Mouse (Mus musculus) gastrocnemius, adult 8-10 months (tissue): ENCODE data around the gene Casz1. TPM values are rescaled to one million over a fixed set of nuclear protein-coding genes. Genes with fewer than 3 reads are reported as not detected.

ENCODE experiments used
- DNase-seq, 2 experiments: peaks; one replicate each; pipeline ENCODE4 v3.0.0; 2022; ENCODE audit warnings: low spot score in 2 of 2
- total RNA-seq, 4 experiments: library from RNA; stranded (reverse); gene quantifications; 2 replicates each; pipeline ENCODE4 v1.2.4; 2022

Casz1 gene
- total RNA-seq, 4 experiments from 2014 or later, result 36.6 to 45.1 (median 43.9) TPM

- no peak for DNase-seq
These were observed 124.1 kb downstream of the Casz1 start for GRCm38 (mm10) chr4:148928316-148928715.

DNA sequence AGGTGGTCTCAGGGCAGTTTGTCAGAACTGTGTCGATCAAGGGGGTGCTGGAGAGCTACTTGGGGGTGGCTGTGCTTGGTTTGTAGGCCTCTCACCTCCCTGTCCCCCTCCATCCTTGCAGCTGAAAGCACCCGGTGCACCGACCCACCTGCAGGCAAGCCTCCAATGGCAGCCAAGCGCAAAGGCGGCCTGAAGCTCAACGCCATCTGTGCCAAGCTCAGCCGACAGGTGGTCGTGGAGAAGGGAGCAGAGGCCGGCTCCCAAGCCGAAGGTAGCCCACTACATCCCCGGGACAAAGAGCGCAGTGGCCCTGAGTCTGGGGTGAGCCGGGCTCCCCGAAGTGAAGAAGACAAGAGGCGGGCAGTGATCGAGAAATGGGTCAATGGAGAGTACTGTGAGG is 124.6 kb downstream of the Casz1 start:
- DNase-seq, result no peak

DNA sequence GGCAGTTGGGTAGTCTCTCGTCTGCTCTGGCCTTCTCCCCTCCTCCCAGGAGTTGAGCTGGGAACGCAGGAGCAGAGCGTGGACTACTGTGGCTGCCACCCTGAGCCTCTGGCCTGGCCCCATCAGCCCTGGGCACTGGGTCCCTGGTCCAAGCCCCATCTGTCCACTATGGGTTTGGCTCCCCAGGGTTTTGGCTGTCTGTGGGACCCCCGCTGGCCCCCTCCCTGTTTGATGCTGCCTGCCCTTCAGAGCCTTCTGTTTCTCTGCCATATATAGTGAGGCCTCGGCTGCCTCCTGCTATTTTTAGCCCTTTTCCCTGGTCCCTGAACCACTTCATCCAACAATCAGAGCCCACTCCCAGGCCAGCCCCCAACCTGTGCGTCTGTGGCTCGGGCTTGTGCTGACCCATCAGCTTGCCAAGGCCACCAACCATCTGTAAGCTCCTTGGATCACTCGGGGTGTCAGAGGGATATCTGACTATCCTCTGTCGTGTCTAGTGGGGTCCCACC is 126.5 kb downstream of the Casz1 start:
- DNase-seq, result no peak

DNA sequence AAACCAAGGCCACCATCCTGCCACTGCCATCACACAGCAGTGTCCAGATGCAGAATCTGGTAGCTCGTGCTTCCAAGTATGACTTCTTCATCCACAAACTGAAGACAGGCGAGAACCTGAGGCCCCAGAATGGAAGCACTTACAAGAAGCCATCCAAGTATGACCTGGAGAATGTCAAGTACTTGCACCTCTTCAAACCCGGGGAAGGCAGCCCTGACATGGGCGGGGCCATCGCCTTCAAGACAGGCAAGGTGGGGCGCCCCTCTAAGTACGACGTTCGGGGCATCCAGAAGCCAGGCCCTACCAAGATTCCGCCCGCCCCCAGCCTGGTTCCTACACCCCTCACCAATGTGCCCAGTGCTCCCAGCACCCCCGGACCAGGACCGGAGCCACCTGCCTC is 128.9 kb downstream of the Casz1 start:
- DNase-seq, result no peak

GRCm38 (mm10) chr4:148935211-148935610 is 131.0 kb downstream of the Casz1 start:
- DNase-seq, result no peak

- no peak for DNase-seq
These were observed 131.9 kb downstream of the Casz1 start for GRCm38 (mm10) chr4:148936111-148936510.

- peak; percentile 83 to 85 for DNase-seq
These were observed 132.5 kb downstream of the Casz1 start for GRCm38 (mm10) chr4:148936727-148937126.

DNA sequence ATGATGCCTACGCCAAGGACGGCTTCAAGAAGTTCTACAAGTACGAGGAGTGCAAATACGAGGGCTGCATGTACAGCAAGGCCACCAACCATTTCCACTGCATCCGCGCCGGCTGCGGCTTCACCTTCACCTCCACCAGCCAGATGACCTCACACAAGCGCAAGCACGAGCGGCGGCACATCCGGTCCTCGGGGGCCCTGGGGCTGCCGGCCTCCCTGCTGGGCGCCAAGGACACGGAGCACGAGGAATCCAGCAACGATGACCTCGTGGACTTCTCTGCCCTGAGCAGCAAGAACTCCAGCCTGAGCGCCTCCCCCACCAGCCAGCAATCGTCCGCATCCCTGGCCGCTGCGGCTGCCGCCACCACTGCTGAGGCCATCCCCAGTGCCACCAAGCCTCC is 134.3 kb downstream of the Casz1 start:
- DNase-seq, result no peak

- no peak for DNase-seq
These were observed 136.5 kb downstream of the Casz1 start for GRCm38 (mm10) chr4:148940674-148941211.

DNA sequence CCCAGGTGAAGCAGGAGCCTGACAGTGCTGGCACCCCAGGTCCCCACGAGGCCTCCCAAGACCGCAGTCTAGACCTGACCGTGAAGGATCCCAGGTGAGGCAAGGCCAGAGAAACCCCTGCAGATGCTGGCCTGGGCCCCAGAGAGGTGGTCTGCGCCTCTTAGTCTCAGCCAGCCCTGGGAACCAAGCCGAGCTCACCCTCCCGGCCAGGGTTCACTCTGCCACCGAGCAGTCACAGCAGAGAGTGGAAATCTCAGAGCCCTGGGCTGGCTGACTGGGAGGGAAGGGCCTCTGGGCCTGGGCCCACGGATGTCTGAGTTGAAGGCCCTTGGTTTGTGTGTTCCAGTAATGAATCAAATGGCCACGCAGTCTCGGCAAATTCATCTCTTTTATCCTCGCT is 137.1 kb downstream of the Casz1 start:
- DNase-seq, result no peak

- no peak for DNase-seq
These were observed 138.9 kb downstream of the Casz1 start for GRCm38 (mm10) chr4:148943099-148943498.

DNA sequence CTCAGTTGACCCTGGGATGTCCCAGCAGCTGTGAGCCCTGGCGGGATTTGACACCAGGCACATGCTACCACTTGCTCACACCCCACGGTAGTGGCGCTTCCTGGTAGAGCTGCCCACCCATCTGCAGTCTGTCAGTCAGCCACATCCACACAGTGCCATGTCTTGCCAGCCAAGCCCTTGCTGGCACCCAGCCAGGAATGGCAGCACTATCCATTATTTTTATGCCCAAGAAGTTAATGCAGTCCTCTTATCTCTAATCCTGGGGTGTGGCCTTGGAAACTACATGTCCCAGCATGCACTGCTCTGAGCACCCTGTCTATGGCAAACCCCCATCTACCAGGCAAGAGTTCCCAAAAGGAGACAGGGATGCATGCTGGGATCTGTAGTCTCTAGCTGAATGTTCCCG is 141.2 kb downstream of the Casz1 start:
- DNase-seq, result no peak

DNA sequence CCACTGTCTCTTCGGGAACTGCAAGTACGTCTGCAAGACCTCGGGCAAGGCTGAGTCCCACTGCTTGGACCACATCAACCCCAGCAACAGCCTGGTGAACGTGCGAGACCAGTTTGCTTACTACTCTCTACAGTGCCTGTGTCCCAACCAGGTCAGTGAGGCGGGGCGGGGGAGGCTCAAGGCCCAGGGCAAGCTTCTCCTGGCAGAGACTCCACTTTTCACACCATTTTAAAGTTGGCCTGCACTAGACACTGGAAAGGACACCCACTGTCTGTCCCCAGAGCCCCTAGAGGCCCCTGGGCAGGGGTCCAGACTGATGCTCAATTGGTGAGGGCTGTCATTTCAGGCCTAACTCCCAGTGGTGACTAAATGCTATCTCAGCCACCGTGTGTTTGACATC is 141.8 kb downstream of the Casz1 start:
- peak; percentile 38 to 53 for DNase-seq

DNA sequence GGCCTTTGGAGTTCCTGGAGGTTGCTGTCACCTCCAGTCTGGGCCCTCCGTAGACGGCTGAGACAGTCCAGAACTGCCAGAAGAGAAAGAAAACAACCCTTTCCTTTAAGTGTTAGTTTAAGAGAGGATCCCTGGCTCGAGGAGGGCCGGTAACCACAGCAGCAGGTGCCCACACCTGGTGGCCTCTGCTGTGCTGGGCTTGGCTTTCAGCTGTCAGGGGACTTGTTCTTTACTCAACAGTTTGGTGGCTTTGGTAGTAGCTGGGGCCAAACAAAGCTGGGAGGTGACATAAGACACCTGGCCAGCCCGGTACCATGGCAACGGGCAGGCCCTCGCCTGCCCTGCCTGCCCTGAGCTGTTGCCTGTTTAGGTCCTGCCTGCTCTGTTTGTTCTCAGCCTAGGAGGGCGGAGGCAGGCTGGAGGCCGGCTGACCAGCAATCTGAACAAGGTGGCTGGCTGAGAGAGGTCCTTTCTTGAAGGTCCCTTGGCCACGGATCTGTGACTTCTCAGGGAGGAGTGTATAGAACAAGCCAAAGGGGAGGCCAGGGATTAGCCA is 143.7 kb downstream of the Casz1 start:
- DNase-seq, result no peak

DNA sequence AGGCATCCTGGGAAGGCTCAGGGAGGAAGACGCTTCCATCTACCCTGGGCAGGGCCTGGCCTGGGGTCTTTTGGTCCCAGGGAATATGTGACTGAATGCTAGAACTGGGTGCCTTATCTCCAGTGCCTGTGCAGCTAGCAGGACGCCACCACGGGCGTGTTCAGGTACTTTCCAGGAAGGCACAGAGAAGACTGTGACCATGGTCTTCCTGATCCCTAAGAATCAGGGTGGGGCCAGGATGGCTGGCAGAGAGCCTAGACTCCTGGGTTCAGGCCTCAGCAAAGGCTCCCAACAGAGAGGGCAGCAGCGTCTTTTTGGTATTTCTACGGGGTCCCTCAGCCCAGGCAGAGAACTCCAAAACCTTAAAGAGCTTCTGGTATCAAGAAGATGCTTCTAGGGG is 146.3 kb downstream of the Casz1 start:
- no peak for DNase-seq

DNA sequence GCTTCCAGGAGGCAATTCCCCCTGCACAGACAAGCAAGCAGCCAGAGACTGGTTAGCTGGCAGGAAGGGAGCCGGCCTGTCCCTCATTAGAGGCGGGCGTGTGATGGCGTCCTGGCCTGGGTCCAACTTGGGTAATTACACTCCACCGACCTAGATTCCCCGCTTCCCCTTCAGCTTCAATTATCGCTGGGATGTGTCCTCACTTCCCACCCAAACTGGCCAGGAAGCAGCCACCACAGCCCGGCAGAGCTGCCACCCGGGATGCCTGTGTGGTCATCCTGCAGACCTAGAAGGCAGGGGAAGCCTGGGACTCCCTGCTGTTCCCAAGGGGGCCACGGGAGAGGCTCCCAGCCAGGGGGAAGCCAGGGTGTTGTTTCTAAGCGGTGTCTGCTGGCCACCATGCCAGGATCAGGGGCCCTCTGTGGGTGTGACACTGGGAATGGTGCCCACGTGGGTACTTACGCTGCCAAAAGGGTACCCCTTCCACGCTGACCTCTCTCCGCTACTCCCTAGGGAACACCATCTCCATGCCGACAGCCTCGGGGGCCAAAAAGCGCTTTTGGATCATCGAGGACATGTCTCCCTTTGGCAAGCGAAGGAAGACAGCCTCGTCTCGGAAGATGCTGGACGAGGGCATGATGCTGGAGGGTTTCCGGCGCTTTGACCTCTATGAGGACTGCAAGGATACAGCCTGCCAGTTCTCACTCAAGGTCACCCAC is 146.9 kb downstream of the Casz1 start:
- DNase-seq, result peak; percentile 50 to 53

- no peak for DNase-seq
These were observed 147.6 kb downstream of the Casz1 start for GRCm38 (mm10) chr4:148951821-148952291.

DNA sequence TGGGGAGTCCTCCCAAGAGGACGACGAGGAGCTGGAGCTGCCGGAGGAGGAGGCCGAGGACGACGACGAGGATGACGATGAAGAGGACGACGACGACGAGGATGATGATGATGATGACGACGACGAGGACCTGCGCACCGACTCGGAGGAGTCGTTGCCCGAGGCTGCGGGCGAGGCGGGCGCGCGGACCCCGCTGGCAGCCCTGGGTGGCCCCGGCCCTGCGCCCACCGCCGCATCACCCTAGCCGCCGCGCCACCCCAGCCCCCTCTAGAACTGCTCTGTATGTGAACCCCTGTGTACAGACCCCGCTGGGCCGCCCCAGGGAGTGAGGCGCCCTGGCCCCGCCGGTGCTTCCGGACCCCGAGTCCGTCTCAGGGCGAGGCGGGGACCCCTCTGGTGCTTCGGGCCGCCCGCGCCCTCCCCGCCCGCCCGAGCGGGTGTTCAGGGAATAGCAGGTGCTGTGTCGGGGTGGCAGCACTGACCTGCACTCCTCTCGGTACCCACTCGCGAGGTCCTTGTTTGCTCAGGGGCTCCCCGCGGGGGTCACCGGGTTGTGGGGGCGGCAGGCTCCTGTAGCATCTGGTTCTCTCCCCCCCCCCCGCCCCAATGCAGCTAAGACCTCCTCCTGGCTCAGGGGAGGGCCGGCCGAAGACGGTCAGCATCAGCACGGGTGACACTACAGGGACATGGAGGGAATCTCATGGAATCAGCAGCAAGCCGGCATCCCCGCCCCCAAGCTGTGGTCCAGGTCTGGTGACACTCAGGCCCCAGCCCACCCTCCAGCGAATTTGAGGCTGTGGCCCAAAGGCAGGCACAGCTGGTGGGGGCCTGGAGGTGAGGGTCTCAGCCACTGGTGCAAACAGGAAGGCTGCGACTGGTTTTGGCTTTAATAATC is 148.3 kb downstream of the Casz1 start:
- DNase-seq, result no peak

- peak; percentile 50 to 72 for DNase-seq
These were observed 151.0 kb downstream of the Casz1 start for GRCm38 (mm10) chr4:148955131-148955813.

- DNase-seq, result no peak
These were observed 155.8 kb downstream of the Casz1 start for GRCm38 (mm10) chr4:148960011-148960410.

- DNase-seq, result no peak
These were observed 156.9 kb downstream of the Casz1 start for GRCm38 (mm10) chr4:148961081-148961480.
